Mouse (Mus musculus) hindbrain, postnatal 0 days (tissue): Measurements from ENCODE around the gene Mipep. TPM values are rescaled to one million over a fixed set of nuclear protein-coding genes. Genes with fewer than 3 reads are reported as not detected.

Experiments
- ATAC-seq: fragments of 200-750 bp; cut with Nextera tagmentation; 2 replicates; pipeline ENCODE4 v1.8.0; 2017; ENCODE audit warnings: mild to moderate bottlenecking, moderate TSS enrichment, moderate library complexity
- DNase-seq: peaks from one replicate; pipeline ENCODE4 v3.0.0-alpha.2; 2015; ENCODE audit warnings: low spot score
- H3K27ac ChIP-seq: fragments of 300-500 bp; sonication (generic); 2 replicates; pipeline ENCODE4 v1.5.1; 2014; ENCODE audit warnings: mild to moderate bottlenecking
- H3K27me3 ChIP-seq: fragments of 300-500 bp; sonication (generic); 2 replicates; pipeline ENCODE4 v1.6.1; 2014; ENCODE audit warnings: low read length, mixed read lengths; ENCODE audit not compliant: insufficient read depth
- H3K36me3 ChIP-seq: fragments of 300-500 bp; sonication (generic); 2 replicates; pipeline ENCODE4 v1.6.1; 2014; ENCODE audit warnings: low read length, mixed read lengths; ENCODE audit not compliant: insufficient read depth
- H3K4me1 ChIP-seq: fragments of 300-500 bp; sonication (generic); 2 replicates; pipeline ENCODE4 v1.6.1; 2014; ENCODE audit warnings: antibody characterized with exemption, low read length, mixed read lengths; ENCODE audit not compliant: insufficient read depth
- H3K4me2 ChIP-seq: fragments of 300-500 bp; sonication (generic); 2 replicates; pipeline ENCODE4 v1.6.1; 2014; ENCODE audit warnings: low read depth, mild to moderate bottlenecking, low read length, moderate library complexity, mixed read lengths
- H3K4me3 ChIP-seq: fragments of 300-500 bp; sonication (generic); 2 replicates; pipeline ENCODE4 v1.5.1; 2014; ENCODE audit warnings: low read length
- H3K9ac ChIP-seq: fragments of 300-500 bp; sonication (generic); replicated peaks from 2 replicates; pipeline ENCODE4 v1.6.1; 2014; ENCODE audit warnings: mild to moderate bottlenecking, low read length, moderate library complexity, mixed read lengths
- H3K9me3 ChIP-seq: fragments of 300-500 bp; sonication (generic); 2 replicates; pipeline ENCODE4 v1.6.1; 2016; ENCODE audit warnings: low read length, mixed read lengths
- CTCF ChIP-seq: IDR thresholded peaks from 2 replicates; pipeline ENCODE4 v1.5.1; 2016; ENCODE audit warnings: antibody characterized with exemption, control low read depth, low read depth
- WGBS: fragments of 180-500 bp; shearing (Covaris S2); extraction: QIAGEN DNeasy Blood & Tissue Kit; methylation state at CpG from one replicate; pipeline ENCODE4 v1.1.7; 2014; 5-methylcytosine and 5-hydroxymethylcytosine counted together
- polyA plus RNA-seq: library from polyadenylated mRNA; unstranded; fragments of >200 nt; fragmentation: Nextera tagmentation; extraction: Ambion mirVana; gene quantifications from 2 replicates; pipeline ENCODE4 v1.2.1, GENCODE M21; 2015
- total RNA-seq: library from RNA; depleted of rRNA; stranded (reverse); fragments of >200 nt; gene quantifications from 2 replicates; pipeline ENCODE4 v1.2.3, GENCODE M21; 2014

The Mipep gene
- total and polyA plus RNA-seq, 2 experiments from 2014 or later: 17.5 to 31.7 TPM

DNA sequence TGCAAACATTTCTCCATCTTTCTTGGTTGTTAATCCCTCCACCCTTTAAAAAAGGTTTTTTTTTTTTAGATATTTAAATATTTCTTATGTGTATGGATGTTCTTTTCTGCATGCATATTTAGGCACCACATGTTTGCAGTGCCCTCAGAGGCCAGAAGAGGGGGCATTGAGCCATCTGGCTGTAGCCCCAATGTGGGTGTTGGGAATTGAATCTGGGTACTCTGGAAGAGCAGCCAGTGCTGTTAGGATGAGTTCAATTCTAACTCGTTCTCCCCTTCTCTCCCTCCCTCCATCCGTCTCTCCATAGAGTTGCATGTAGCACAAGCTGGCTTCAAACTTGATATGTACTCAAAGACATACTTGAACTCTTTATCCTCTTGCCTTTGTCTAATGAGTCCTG is 10.9 kb upstream of the Mipep start:
- 92% methylated on average over 2 of the region's 2 CpGs for WGBS
- no peak for ATAC-seq
- H3K9ac ChIP-seq: no peak overlapping the region
- H3K9me3 ChIP-seq: no peaks in the 10 kb centered on the region
- H3K27ac ChIP-seq: no peak overlapping the region
- no peaks in the 10 kb centered on the region for H3K36me3 ChIP-seq
- no peak overlapping the region for H3K4me3 ChIP-seq
- no peaks in the 10 kb centered on the region for H3K27me3 ChIP-seq
- peak; percentile 31 for TF ChIP-seq CTCF
- H3K4me2 ChIP-seq: no peak overlapping the region
- H3K4me1 ChIP-seq: no peaks in the 10 kb centered on the region
- DNase-seq: no peak

DNA sequence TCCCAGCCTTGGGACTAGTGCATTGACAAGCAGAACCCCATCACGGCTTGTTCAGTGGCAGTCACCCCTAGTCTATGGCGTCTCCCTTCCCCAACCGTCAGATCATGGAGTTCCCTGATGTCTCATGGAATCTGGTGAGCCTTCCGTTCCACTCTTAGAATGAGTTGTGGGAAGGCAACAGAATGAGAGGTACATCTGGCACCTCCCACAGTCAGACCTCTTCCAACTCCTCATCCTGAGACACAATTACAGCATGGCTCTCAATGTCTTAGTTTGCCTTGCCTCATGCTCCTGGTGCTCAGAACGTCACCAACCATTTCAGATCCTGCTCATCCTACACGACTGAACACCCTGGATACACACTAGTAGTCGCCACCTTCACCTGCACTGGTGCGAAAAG is 7.9 kb upstream of the Mipep start:
- DNase-seq (no peak), ATAC-seq (no peak)
- WGBS: 88% methylated on average over 8 of the region's 8 CpGs
- Histone ChIP-seq H3K4me3 (no peak overlapping the region), H3K4me2 (no peak overlapping the region), H3K27ac (no peak overlapping the region), H3K9me3 (no peaks in the 10 kb centered on the region), H3K4me1 (no peaks in the 10 kb centered on the region), H3K27me3 (no peaks in the 10 kb centered on the region), H3K9ac (no peak overlapping the region), H3K36me3 (no peaks in the 10 kb centered on the region)
- no peak for TF ChIP-seq CTCF

DNA sequence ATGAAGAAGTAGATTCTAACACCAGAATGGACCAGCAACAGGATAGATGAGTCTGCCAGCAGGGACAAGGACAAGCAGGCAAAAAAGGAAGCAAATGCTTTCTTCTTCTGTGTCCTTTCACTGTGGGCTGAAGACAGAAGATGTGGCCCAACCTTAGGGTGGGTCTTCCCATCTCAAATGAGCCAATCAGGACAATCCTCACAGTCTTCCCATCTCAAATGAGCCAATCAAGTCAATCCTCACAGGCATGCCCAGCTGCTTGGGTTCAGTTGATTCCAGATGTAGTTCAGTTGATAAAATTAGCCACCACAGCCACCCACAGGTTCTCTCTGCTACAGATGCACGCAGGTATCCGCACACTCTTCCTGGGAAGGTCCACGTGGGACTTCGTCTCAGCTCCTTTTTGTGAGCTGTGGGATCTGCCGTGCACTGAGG is 6.9 kb upstream of the Mipep start:
- no peak for ATAC-seq
- H3K36me3 ChIP-seq: no peaks in the 10 kb centered on the region
- no peaks in the 10 kb centered on the region for H3K4me1 ChIP-seq

DNA sequence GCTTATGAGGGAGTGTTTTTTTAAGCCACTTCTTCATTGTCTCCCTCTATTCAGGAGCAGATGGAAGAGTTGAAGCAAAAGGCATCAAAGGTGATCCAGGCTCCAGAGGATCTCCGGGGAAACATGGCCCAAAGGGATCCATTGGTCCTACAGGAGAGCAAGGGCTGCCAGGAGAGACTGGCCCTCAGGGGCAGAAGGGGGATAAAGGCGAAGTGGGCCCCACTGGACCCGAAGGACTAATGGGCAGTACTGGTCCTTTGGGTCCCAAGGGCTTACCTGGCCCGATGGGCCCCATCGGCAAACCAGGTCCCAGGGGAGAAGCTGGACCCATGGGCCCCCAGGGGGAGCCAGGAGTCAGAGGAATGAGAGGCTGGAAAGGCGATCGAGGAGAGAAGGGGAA is 5.2 kb upstream of the Mipep start:
- DNase-seq: no peak
- Histone ChIP-seq H3K27ac (no peak overlapping the region), H3K4me2 (no peak overlapping the region), H3K36me3 (no peaks in the 10 kb centered on the region), H3K4me1 (no peaks in the 10 kb centered on the region), H3K9me3 (no peaks in the 10 kb centered on the region), H3K4me3 (no peak overlapping the region), H3K27me3 (no peaks in the 10 kb centered on the region), H3K9ac (no peak overlapping the region)
- ATAC-seq: no peak
- 95% methylated on average over 7 of the region's 7 CpGs for WGBS
- TF ChIP-seq CTCF: no peak

More for the DNA sequence above, 6.9 kb upstream of the Mipep start:
- Histone ChIP-seq H3K27ac (no peak overlapping the region), H3K9ac (no peak overlapping the region), H3K4me3 (no peak overlapping the region), H3K9me3 (no peaks in the 10 kb centered on the region), H3K4me2 (no peak overlapping the region), H3K27me3 (no peaks in the 10 kb centered on the region)
- DNase-seq: no peak
- 94% methylated on average over 5 of the region's 5 CpGs for WGBS
- TF ChIP-seq CTCF: no peak

DNA sequence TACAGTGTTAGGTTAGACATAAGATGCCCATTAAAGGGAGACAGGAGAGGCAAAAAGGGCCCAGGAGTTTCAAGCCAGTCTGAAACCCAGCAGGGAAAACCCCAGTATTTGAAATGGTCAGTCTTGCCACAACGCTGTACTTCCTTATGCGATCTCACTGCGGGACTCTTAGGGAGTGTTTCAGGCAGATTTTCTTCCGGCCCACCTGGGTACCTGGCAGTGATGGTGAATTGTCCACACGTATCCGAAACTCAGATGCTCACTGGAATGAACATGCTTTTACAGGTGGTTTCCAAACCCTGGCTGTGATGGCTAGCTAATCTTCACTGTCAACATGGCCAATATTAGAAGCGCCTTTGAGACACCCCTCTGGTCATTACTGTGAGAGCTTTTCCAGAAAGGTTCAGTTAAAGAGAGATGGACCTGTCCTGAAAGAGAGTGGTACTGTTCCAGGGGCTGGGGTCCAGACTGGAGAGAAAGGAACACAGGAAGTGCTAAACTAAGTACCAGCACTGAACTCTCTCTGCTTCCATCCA is 2.2 kb upstream of the Mipep start:
- Histone ChIP-seq H3K9me3 (no peaks in the 10 kb centered on the region), H3K27me3 (no peaks in the 10 kb centered on the region), H3K4me3 (no peak overlapping the region), H3K27ac (no peak overlapping the region), H3K4me2 (no peak overlapping the region), H3K9ac (no peak overlapping the region), H3K4me1 (0 out of 2 replicates have a peak, but pooled peaks cover 5% of the 10 kb centered on the region), H3K36me3 (no peaks in the 10 kb centered on the region)
- no peak for ATAC-seq
- no peak for TF ChIP-seq CTCF
- no peak for DNase-seq
- WGBS: 46% methylated on average over 7 of the region's 7 CpGs

- TF ChIP-seq CTCF: no peak
- no peak overlapping the region for H3K27ac ChIP-seq
- no peak for DNase-seq
- no peaks in the 10 kb centered on the region for H3K36me3 ChIP-seq
- no peaks in the 10 kb centered on the region for H3K9me3 ChIP-seq
- no peak overlapping the region for H3K4me3 ChIP-seq
- H3K9ac ChIP-seq: no peak overlapping the region
- no peak overlapping the region for H3K4me2 ChIP-seq
- no peaks in the 10 kb centered on the region for H3K27me3 ChIP-seq
- ATAC-seq: no peak
- WGBS: 49% methylated on average over 8 of the region's 8 CpGs
- H3K4me1 ChIP-seq: 0 out of 2 replicates have a peak, but pooled peaks cover 5% of the 10 kb centered on the region
These were observed 1.2 kb upstream of the Mipep start for GRCm38 (mm10) chr14:60783196-60783595.

DNA sequence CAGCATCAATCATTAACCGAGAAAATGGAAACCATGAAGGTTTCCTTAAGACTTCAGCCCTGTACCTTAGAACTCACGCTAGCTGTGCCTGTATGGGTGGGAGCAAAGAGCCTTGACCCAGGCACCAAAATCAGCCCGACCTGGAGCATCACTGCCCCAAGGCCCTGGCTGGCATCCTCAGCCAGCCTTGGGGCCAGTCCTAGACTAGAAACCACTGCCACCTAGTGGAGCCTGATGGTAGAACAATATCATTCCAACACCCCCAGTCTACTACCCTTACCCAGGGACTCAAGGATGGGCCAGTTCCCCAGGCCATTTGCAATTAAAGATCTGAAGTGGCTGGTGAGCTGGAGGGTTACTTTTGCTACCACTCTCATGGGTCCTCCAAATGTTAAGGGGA is 5.7 kb downstream of the Mipep start:
- peak; percentile 72 for DNase-seq
- no peak overlapping the region for H3K4me2 ChIP-seq
- H3K36me3 ChIP-seq: peaks cover 3% of the 10 kb centered on the region; the same call in 1 of the 2 replicates
- no peak overlapping the region for H3K4me3 ChIP-seq
- TF ChIP-seq CTCF: peak; percentile 77
- 0 out of 2 replicates have a peak, but pooled peaks cover 2% of the 10 kb centered on the region for H3K4me1 ChIP-seq
- H3K27me3 ChIP-seq: no peaks in the 10 kb centered on the region
- no peak overlapping the region for H3K27ac ChIP-seq
- WGBS: 38% methylated on average over 3 of the region's 3 CpGs
- H3K9me3 ChIP-seq: no peaks in the 10 kb centered on the region
- no peak overlapping the region for H3K9ac ChIP-seq
- peak; percentile 78; the same call in 1 of the 2 replicates for ATAC-seq
